Mouse (Mus musculus): ENCODE measurements around the gene Dnm1.
A peak's percentile ranks its signal among the peaks of the same experiment; 100 is the strongest.

Dnm1 gene

DNA sequence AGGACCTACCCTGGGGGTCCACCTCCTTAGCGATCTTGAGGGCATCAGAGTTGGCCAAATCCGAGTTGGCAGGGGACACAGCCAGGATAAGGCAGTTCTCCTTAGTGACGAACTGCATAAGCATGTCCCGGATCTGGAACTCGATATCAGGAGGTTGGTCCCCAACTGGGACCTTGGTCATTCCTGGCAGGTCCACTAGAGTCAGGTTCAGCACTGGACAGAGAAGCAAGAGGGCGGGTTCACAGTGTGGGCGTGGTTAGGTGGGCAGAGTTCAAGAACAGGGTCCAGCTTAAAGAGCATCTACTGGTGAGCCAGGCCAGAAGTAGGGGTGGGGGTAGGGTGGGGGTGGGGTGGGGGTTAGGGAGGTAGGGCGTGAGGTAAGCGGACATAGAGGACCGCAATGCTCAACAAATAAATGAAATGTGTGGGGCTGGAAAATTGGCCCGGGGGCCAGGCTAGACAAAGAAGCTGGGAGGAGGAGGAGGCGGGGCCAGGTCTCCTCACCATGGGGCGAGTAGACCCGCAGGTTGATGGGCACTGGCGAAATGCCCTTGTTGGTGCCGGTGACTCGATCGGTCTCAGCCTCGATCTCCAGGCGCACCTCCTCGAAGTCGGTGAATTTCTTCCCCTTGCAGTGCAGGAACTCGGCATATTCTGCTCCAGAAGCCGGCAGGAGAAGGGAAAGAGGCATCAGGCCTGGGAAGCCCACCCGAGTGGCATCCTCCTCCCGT is 13.1 kb downstream of the Dnm1 start:
- no peak for DNase-seq (ENCODE audit: inconsistent ontology term)

DNA sequence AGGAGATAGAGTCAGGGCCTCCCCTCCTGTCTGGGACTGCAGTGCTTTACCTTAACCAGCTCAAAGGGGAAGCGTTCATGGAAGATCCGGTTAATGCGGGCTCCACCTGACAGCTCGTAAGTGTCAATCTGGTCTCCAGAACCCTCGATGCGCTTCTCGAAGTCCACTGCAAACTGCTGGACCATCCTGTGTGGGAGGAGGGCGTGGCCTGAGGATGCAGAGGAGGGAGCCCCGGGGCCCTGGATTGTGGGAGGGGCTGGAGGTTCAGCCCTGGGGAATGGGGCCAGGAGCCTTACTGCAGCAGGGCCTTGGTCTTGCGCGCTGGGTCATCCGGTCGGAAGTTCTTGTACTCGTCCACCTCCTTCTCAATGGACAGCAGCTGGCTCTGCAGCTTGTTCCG is 17.2 kb downstream of the Dnm1 start:
- DNase-seq (ENCODE audit: inconsistent ontology term): no peak

DNA sequence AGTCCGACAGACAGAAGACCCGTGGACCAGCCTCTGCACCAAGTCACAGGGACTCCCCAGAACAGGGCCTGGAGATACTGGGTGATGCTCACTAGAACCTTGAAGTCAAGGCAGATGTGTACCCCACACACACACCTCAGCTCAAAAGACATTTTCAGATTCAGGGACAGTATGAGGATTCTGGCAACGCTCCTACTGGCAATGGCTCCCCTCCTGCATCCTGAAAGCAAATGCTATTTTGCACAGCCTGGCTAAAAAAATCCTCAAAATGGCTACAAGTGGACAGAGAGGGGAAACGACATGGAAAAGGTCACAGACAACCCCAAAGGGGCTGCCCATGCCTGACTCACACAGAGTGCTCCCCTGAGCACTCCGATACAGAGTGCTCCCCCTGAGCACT is 21.0 kb downstream of the Dnm1 start:
- DNase-seq (ENCODE audit: inconsistent ontology term): no peak

DNA sequence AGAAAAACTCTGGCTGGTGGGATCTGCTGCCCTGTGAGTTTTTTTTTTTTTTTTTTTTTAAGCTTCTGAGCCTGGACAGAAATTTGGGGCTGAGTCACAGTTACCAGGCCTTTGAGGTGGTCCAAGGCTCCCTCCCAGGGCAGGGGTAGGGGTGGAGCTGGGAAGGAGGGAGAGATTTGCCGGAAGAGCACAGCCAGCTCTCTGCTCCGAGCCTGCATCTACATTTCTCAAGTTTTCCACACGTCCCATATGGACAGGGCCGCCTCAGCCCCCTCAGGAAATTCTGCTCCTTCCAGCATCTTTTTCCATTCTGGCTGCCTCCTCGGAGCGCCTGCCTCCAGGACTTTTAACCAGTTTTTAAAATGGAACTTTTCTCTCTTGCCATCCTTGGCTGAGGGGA is 23.6 kb downstream of the Dnm1 start:
- no peak for DNase-seq (ENCODE audit: inconsistent ontology term)

DNA sequence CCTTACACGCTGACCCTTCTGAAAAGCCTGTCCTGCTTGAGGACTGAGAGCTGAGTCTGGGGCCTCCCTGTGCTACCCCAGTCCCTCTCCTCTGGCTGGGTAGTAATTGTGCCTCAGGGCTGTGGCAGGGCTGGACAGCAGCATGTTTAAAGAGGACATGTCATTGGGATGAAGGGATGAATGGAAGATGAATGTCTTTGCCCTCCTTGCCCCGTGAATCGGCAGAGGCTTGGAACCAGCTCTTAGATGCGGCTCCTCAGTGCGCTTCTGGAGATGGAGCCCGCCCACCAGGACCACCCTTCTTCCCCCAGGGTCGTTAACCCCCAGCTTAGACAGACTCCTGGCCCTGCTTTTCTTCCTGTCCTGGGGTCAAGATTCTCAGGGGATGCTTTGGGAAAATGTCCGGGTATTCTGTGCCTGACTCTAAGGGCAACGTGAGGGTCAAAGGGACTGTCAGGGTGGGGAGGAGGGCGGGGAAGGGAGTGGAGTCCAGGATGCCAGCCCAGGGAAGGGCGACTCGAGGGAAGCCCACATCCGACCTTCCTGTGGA is 24.2 kb downstream of the Dnm1 start:
- DNase-seq (ENCODE audit: inconsistent ontology term): no peak

DNA sequence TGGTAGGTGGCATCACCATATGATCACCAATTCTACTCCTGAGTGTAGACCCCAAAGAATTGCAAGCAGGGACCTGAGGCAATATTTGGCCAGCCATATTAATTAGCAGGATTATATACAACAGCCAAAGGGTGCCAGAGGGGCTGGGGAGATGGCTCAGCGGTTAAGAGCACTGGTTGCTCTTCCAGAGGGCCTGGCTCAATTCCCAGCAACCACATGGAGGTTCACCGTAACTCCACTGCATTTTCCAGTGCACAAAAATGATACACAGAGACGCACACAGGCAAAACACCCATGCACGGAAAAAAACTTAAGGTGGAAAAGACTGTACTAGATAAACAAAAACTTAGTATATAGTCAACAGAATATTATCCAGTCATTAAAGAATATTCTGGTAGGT is 25.9 kb downstream of the Dnm1 start:
- DNase-seq (ENCODE audit: inconsistent ontology term): no peak

DNA sequence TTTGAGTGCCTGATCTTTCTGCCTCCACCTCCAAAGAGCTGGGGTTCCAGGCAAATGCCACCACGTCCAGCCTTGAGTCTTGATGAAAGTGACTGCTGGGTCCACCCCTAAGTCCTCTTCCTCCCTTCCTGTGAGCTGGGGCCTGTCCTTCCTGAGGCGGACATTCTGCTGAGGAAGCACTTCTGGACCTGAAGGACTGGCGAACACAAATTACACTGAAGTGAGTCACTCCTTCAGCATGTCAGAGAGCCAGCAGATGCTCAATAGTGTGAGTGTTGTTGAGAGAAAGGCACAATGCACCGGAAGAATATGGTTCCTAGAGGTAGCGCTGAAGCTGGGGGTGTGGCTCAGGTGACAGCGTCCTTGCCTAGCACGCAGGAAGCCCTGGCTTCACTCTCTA is 27.8 kb downstream of the Dnm1 start:
- DNase-seq (ENCODE audit: inconsistent ontology term): peak; percentile 62

DNA sequence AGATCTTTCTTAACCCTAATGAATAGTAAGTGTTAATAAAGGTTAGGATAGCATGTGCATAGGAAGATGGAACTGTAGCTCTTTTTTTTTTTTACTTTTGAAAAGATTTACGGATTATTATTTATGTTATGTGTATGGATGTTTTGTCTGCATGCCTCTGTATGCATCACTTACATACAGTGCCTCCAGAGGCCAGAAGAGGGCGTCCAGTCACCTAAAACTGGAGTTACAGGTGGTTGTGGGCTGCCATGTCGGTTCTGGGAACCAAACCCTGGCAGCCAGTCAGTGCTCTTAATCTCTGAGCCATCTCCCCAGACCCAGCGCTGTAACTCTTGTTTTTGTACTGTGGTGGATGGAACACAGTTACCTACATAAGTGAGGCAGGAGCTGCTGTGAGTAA is 28.8 kb downstream of the Dnm1 start:
- DNase-seq (ENCODE audit: inconsistent ontology term): no peak

DNA sequence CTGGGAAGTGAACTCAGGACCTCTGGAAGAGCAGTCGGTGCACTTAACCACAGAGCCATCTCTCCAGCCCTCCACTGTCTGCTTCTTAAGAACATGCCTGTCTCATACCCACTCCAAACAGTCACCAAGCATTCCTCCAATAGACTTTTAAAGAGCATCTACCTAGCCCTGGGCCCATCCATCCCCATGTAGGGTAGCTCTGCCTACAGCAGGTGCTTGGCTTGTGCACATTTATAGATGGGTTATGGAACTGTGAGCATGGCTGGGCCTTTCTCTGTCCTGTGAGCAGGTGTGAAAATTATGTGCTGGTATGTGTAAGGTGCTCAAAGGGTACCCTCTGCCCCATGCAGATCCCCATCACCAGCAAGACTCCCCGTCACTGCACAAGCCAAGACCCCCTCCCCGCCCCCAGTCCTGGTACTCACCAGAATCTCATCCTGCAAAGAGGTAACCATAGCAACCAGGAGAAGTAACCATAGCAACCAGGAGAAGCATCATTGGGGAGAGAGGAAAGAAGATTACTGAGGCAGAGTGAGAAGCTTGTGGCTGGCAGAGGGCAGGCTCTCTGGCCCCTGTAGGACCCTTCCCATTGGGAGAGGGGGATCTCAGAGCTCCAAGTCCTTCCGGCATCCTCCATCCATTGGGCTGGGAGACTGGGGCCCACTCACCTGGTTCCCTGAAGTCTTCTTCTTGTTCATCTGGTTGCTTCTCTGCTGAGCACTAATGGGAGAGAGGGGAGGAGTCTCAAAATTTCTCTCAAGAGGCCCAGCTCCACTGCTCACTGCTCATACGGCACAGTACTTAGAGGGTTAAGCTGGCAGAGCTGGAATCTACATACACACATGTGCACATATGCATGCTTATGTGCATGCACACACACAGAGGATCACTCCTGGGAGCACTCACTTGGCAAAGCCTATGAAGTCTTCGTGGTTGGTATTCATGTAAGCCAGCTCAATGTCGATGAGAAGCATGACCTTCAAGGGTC is 30.1 kb downstream of the Dnm1 start:
- no peak for DNase-seq (ENCODE audit: inconsistent ontology term)

DNA sequence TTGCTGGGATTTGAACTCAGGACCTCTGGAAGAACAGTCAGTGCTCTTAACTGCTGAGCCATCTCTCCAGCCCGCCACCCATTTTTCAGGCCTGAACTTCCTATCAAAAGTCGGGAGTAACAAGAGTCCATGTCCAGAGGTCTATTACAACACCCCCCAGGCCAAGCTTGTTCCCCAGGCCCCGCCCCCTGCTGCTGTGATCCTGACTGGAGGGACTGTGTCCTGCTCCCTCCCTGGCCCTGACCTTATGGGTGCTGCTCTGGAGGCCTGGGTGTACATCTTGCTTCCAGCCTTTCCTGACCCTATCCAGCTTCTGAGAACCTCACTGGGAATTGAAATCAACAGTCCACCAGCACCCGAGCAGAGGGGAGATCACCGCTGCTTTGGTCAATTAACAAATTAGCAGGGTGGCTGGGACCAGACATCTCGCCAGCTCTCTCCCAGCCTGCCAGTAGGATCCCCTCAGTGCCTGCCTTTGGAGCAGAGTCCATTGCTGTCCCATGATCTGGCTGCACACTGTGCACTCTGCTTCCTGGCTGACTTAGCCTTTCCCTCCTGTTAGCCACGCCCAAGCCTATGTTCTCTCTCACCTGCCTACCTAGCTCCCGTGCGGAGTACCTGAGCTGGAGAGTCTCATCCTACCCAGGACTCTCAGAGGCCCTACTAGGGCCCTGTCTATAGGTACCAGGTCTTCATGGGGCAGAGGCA is 31.4 kb downstream of the Dnm1 start:
- no peak for DNase-seq (ENCODE audit: inconsistent ontology term)

DNA sequence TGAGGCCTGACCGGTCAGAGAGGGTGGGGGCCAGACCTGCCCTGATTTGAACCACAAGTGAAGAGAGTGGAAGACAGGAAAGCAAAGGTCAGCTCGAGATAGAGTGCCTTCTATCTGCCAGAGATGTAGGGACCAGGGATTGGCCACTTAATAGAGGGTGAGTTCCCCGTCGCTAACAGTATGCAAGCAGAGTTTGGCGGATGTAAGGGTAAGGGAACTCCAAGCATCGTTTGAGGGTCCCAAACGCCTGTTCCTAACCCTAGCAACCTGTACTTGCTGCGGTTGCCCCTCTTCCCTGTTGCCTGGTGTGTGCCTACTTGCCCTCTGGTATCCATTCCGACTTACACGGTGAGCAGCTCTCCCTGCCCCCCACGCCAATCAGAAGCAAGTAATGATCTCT is 32.4 kb downstream of the Dnm1 start:
- no peak for DNase-seq (ENCODE audit: inconsistent ontology term)

DNA sequence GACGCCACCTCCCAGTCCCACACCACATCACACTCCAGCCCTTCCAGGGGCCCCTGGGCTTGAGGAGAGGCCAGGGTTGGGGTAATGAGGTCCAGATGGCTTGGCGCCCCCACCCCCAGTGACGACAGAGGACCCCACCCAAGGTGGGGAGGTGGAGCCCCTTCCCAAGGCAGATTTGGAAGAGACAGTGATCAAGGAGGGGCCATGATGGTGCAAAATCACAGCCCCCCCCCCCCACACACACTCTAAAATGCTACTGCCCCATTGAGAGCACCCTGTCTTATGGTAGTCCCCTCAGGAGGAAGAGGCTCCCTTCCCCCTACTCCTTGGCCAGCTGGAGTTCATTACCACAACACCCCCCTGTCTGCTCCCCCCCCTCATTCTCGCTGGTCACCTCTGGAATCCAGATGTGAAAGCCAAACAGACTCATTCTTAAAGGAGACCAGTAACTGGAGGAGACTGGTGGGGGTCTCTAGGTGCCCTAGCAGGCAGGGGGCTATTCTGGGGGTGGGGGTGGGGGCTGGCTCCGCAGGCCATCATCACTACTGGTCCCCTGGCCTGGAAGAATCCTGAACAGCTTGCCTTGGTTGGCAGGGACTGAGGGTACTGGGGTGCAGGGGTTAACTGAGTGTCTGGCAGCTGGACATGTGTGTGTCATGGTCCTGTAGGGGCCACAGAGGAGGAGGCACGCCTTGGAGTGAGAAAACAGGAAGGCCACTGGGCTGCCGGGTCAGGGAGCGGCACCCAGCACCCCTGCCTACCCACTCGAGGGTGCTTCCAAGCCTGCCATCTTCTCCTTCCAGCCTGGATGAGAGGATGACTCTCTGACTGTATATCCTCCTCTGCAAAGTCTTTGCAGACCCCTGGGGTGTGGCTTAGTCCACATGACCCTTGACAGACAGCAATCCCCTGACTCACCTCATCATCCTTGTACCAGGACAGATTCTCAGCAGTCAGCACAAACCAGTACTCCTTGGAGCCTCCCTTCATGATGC is 33.3 kb downstream of the Dnm1 start:
- no peak for DNase-seq (ENCODE audit: inconsistent ontology term)

DNA sequence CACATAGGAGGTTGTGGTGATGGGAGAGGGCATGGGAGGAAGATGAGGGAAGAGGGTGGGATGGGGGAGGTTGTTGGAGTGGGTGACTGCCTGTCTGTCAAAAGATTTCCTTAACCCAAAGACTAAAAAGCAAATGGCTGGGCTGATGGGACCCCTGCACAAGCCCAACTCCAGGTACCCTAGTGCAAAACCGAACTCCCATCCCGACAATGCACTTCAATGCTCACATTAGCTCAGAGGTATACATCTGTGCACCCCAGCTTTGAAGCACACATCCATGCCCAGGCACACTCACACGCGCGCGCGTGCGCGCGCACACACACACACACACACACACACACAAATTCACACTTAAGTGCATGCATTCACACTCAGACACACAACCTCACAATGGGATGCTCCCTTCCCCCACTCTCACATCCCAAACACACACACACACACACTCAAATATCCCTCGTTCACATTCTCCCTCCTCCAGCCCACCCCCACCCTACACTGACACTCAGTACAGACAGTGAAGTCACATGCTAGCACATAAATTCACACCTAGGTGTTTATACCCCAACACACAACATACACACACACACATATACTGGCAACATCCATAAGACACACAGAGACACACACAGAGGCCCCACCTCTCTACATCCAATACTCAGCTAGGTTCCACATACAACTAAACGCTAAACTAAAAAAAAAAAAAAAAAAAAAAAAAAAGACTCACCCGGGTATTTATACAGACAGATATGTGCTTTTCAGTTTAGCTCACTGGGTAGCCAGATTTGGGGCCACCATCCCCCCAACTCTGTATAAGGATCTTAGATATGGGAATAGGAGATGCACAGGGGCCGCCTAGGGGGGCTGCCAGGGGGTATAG is 34.2 kb downstream of the Dnm1 start:
- no peak for DNase-seq (ENCODE audit: inconsistent ontology term)

DNA sequence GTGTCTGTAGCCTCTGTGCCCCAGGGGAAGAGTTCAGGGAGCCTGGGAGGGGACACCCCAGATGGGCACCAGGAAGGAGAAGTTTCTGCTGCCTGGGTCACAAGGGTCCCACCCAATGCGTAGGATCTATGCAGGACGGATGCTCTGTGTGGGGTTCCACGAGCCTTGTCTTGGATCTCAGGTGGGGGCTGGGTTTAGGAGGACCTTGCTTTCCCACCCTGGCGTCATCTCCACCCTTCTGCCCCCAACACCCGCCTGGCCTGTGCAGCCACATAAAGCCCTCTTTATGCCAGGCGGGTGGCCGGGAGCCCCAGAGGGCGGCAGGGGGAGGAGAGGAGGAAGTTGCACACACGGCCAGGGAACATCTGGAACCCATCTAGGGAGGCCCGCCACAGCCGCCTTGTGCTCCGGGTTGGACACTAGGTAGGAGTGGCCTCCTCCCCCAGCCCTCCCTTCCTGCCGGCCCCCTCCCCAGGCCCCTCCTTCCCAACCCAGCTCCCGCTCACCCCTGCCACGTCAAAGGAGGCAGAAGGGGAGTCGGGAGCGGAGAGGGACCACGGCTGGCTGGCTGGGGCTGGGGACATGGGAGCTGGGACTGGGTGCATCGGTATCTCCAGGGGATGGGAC is 35.2 kb downstream of the Dnm1 start:
- peak; percentile 11 for DNase-seq (ENCODE audit: inconsistent ontology term)

DNA sequence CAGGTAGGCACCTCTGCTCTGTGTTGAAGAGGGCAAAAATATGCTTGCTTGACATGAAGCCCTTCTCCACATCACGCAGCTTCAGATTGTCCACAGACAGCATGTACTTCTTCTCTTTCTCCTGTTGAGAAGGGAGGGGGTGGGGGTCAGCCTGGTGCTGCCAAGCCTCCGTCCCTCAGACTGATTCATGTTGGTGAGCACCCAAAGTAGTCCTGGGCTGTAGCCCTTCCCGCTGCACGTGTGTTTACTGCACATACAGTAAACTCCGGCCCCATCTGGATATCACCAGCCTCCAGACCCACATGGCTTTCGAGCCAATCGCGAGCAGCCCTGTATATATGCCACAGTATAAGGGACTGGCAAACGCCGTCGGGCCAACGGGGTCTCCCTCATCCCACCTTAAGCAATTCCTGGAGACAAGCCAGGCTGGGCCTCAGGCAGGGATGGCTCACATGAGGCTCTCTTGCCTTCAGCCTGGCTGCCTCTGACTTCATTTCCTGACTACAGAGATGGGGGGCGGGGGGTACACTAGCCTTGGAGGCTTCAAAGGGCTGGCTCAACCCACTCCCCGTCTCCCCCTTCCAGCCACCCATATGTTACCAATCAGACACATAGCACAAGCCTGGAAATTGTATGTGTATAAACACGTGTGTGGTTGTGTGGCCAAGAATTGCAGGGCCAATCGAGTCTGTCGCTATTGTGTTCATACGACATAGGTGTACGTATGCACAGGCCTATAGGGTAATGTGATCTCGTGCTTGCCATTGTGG is 36.1 kb downstream of the Dnm1 start:
- DNase-seq (ENCODE audit: inconsistent ontology term): no peak

DNA sequence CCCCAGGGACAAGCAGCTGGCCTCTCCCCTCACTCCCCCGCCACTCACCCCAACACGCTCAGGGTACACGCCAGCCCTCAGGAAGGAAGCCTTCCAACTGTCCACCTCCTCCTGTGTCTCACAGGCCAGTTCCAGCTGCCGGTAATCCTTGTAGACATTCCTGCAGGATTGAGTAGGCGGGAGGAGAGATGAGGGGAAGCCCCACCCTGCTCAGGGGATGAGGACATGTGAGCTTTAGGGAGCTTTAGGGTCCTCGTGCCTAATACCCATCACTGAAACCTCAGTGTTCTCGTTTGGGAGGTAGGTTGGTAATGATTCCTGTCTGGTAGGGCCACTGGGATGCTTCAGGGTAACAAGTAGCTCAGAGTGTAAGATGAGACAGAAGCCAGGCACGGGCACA is 37.4 kb downstream of the Dnm1 start:
- DNase-seq (ENCODE audit: inconsistent ontology term): peak; percentile 12

DNA sequence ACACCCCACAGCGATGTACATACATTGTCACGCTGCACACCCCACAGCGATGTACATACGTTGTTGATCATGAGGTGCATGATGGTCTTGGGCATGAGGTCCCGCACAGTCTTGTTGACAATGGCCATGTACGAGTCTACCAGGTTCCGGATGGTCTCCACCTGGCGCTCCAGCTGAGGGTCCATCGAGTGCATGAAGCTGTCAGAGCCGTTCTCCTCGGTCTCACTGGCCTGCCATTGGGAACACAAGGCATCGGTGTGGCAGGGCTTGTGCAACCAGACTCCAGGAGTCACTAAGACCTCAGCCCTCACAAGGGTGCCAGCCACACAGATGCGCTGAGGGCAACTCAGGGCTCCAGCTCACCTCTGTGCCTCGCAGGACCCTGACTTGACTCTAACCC is 38.3 kb downstream of the Dnm1 start:
- DNase-seq (ENCODE audit: inconsistent ontology term): no peak

DNA sequence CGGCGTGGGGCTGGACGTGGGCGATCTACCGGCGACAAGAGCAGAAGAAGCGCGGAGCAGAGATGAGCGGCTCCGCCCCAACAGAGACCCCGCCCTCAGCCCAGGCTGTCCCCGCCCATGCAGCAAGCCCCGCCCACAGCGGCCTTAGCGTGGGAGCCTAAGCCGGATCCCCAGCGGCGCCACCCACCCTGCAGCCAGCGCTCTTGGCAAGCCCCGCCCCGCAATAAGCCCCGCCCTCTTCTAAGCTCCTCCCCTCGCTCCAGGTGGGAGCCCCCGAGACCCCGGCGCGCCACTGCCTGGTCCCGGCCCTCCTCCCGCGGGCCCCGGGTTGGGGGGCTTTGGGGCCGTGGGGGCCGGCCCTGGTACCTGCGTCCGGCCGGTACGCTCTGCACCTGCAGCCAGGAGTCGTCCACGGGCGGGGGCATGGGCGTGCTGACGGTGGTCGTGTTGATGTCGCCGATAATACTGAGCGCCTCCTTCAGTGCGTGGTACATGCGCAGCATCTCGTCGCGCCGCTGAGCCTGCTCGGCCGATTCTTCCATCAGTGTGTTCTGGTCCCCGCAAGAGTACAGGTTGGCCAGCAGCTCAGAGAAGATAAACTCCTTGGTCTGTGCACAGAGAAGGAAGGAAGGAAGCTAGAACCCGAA is 40.7 kb downstream of the Dnm1 start:
- peak; percentile 86 for DNase-seq (ENCODE audit: inconsistent ontology term)

Data from Muller cell, postnatal 12 days (primary cell).